Mouse (Mus musculus) liver, adult 2 months (tissue): ENCODE measurements around the gene Kif17. TPM values are rescaled to one million over a fixed set of nuclear protein-coding genes. Genes with fewer than 3 reads are reported as not detected.

Source experiments
- DNase-seq: peaks from one replicate; pipeline ENCODE4 v3.0.0-alpha.2; 2011; ENCODE audit warnings: low read depth, low spot score; ENCODE audit errors: extremely low read depth
- H3K27ac ChIP-seq: fragments of 200-500 bp; replicated peaks from 2 replicates; pipeline ENCODE4 v1.5.1; 2012; ENCODE audit warnings: low read depth, mild to moderate bottlenecking, control low read depth, inconsistent platforms, low read length; ENCODE audit not compliant: insufficient read depth
- H3K27me3 ChIP-seq: fragments of 200-500 bp; 2 replicates; pipeline ENCODE4 v1.6.1; 2012; ENCODE audit warnings: mild to moderate bottlenecking, moderate library complexity, low read length, inconsistent platforms; ENCODE audit not compliant: control insufficient read depth, insufficient read depth
- H3K36me3 ChIP-seq: fragments of 200-500 bp; 2 replicates; pipeline ENCODE4 v1.6.1; 2012; ENCODE audit warnings: low read length, inconsistent platforms; ENCODE audit not compliant: control insufficient read depth, insufficient read depth
- H3K4me1 ChIP-seq: fragments of 200-500 bp; 2 replicates; pipeline ENCODE4 v1.6.1; 2011; ENCODE audit warnings: low read length; ENCODE audit not compliant: control insufficient read depth, insufficient read depth
- H3K4me3 ChIP-seq: fragments of 200-500 bp; 2 replicates; pipeline ENCODE4 v1.5.1; 2011; ENCODE audit warnings: low read depth, mild to moderate bottlenecking, control low read depth, low read length, moderate library complexity; ENCODE audit not compliant: insufficient read depth
- H3K79me2 ChIP-seq: fragments of 200-500 bp; 2 replicates; pipeline ENCODE4 v1.6.1; 2012; ENCODE audit warnings: inconsistent platforms, mild to moderate bottlenecking, low read length, moderate library complexity; ENCODE audit not compliant: control insufficient read depth, insufficient read depth
- H3K9ac ChIP-seq: fragments of 200-500 bp; 2 replicates; pipeline ENCODE4 v1.6.1; 2012; ENCODE audit warnings: low read depth, mild to moderate bottlenecking, control low read depth, inconsistent platforms, low read length
- CTCF ChIP-seq: fragments of 200-500 bp; IDR thresholded peaks from 2 replicates; pipeline ENCODE4 v1.5.1; 2011; ENCODE audit warnings: low read depth, low read length, control low read depth
- POLR2A ChIP-seq: fragments of 200-500 bp; IDR thresholded peaks from 2 replicates; pipeline ENCODE4 v1.6.1; 2011; ENCODE audit warnings: low read length, control low read depth; ENCODE audit not compliant: insufficient read depth; ENCODE audit errors: extremely low read depth
- WGBS: fragments of 180-500 bp; shearing (Covaris S2); methylation state at CpG from one replicate; pipeline ENCODE4 v1.1.7; 2018; 5-methylcytosine and 5-hydroxymethylcytosine counted together
- polyA plus RNA-seq: library from polyadenylated mRNA; depleted of rRNA; stranded (reverse); fragments of >200 nt; gene quantifications from 2 replicates; pipeline ENCODE4 v1.2.3, GENCODE M21; 2012
- total RNA-seq: library from RNA; depleted of rRNA; stranded (reverse); fragments of >200 nt; gene quantifications from 2 replicates; pipeline ENCODE4 v1.2.3, GENCODE M21; 2014

The Kif17 gene
- total and polyA plus RNA-seq, 2 experiments: under 0.01 to 0.06 TPM

DNA sequence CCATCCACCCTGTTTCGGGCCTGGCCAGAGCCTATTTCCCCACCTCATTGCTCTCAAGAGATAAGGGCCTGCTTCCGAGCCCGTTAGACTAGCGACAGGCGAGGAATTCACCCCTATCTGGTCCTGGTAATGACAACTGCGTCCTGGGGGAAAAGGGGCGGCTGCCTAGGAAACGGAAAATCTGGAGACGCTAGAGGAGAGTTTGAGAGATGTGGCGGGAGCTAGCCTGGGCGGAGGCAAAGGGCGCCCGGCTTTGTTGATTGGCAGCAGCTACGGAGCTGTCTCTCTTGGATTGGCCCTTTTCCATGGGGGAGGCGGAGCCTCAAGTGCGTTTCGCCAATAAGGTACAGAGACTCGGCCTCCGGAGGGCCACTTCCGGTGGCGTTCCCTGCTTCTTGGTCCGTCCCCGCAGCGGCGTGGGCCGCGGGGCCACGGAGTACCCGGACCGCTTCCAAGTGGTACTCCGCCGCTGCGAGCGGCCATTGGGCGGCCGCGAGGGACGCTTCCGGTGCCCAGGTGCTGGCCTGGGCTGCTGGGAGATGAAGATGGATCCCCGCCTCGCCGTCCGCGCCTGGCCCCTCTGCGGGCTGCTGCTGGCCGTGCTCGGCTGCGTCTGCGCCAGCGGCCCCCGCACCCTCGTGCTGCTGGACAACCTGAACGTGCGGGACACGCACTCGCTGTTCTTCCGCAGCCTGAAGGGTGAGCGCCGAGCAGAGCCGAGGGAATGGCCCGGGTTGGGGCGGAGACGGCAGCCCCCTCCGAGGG lies 54.3 kb downstream of the Kif17 start, which contains the start of gene Ddost:
Gene Ddost, plus strand, starts transcription at position 391 of the 765 bp plus-strand sequence.
- H3K27me3 ChIP-seq: no peaks in the 10 kb centered on the region
- WGBS: under 1% methylated on average over 64 of the region's 64 CpGs
- no peaks in the 10 kb centered on the region for H3K36me3 ChIP-seq
- peaks cover 9% of the 10 kb centered on the region; the same call in 1 of the 2 replicates for H3K79me2 ChIP-seq
- TF ChIP-seq POLR2A (peak; percentile 61), CTCF (no peak)
- H3K4me3 ChIP-seq: peak within 1 kb of the TSS; percentile 87
- peak; percentile 94 for DNase-seq
- H3K9ac ChIP-seq: peak within 1 kb of the TSS; percentile 92
- peaks cover 8% of the 10 kb centered on the region for H3K4me1 ChIP-seq
- H3K27ac ChIP-seq: no peak within 1 kb of the TSS; the same call in 1 of the 2 replicates

DNA sequence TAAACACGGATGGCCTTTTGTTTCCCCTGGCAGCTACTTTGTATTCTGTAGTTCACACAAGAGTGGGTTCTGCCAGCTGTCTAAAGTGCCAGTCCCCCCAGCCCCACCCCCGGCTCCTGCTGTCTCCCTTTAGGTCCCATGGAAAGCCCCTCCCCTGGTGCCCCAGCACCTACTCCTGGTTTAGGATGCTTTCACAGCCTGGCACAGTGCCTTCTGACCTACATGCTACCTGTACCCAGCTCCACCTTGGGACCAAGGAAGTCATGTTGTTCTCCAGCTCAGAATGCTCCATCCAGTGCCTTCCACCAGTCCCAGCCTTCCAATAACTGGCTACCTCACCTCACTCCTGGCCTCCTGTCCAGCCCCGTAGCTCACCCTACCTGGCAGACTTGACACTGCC lies 56.8 kb downstream of the Kif17 start:
- DNase-seq: no peak
- Histone ChIP-seq H3K4me1 (peaks cover 8% of the 10 kb centered on the region), H3K27ac (no peak overlapping the region), H3K79me2 (peaks cover 9% of the 10 kb centered on the region; the same call in 1 of the 2 replicates), H3K27me3 (no peaks in the 10 kb centered on the region), H3K36me3 (no peaks in the 10 kb centered on the region; the same call in 1 of the 2 replicates), H3K9ac (no peak overlapping the region), H3K4me3 (no peak overlapping the region)
- TF ChIP-seq POLR2A: no peak
- TF ChIP-seq CTCF: no peak
- 90% methylated on average over 3 of the region's 3 CpGs for WGBS

DNA sequence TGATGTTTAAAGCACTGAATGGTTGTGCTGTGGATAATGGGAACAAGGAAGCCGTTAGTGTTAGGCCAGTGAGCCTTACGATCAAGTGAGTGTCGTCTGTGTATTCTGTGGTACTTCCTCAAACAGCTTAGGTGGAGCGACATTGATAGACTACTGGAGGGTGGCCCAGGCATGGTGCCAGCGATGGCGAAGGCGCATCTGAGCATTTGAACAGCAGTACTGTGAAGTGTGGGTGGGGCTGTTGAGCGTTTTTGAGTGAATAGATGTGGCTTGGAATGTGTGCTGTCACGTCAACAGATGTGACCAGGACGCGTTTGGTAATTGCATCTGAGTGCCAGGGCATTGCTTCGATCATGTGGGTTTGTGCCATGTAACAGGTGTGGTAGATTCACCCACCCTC lies 57.5 kb downstream of the Kif17 start:
- 89% methylated on average over 12 of the region's 12 CpGs for WGBS
- H3K36me3 ChIP-seq: peaks cover under 1% of the 10 kb centered on the region; the same call in 1 of the 2 replicates
- H3K9ac ChIP-seq: no peak overlapping the region
- peaks cover 9% of the 10 kb centered on the region; the same call in 1 of the 2 replicates for H3K79me2 ChIP-seq
- TF ChIP-seq POLR2A: no peak
- no peak overlapping the region for H3K4me3 ChIP-seq
- H3K27me3 ChIP-seq: no peaks in the 10 kb centered on the region
- H3K27ac ChIP-seq: no peak overlapping the region
- no peak for DNase-seq
- H3K4me1 ChIP-seq: peaks cover 8% of the 10 kb centered on the region

DNA sequence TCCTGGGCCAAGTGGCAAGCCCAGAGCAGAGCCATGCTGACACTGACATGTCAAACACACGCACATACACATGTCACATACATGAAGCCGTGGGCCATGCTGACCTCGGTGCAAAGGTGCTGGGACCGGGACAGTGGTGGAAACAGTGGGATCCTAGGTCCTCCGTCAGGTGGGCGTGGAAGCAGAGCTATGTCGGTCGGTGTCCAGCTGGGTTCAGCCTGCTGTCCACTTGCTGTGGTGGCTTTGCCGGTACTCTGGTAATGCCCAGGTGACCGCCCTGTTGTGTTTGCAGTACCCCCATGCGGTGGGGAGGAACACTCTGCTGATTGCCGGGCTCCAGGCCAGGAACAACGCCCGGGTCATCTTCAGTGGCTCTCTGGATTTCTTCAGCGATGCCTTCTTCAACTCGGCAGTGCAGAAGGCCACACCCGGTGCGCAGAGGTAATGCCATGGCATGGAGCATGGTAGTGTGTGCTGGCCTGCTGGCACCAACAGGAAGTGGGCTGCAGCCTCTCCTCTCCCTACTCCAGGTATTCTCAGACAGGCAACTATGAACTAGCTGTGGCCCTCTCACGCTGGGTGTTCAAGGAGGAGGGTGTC lies 60.2 kb downstream of the Kif17 start:
- Histone ChIP-seq H3K4me3 (no peak overlapping the region), H3K27ac (no peak overlapping the region), H3K27me3 (no peaks in the 10 kb centered on the region), H3K4me1 (peaks cover 5% of the 10 kb centered on the region), H3K36me3 (peaks cover 7% of the 10 kb centered on the region), H3K79me2 (peaks cover 3% of the 10 kb centered on the region; the same call in 1 of the 2 replicates), H3K9ac (no peak overlapping the region)
- whole genome bisulfite sequencing: 86% methylated on average over 19 of the region's 19 CpGs
- TF ChIP-seq CTCF: no peak
- no peak for TF ChIP-seq POLR2A
- DNase-seq: no peak

- 56% methylated on average over 8 of the region's 8 CpGs for WGBS
- DNase-seq: peak; percentile 30
- Histone ChIP-seq H3K4me1 (no peaks in the 10 kb centered on the region), H3K4me3 (no peak overlapping the region), H3K36me3 (peaks cover 9% of the 10 kb centered on the region), H3K27me3 (no peaks in the 10 kb centered on the region), H3K9ac (no peak overlapping the region), H3K27ac (no peak overlapping the region), H3K79me2 (no peaks in the 10 kb centered on the region)
- no peak for TF ChIP-seq POLR2A
- TF ChIP-seq CTCF: peak; percentile 93
Measured at GRCm38 (mm10) chr4:138311595-138311994, 61.4 kb downstream of the Kif17 start.
